Mouse (Mus musculus) layer of hippocampus, adult 18-20 months (tissue): ENCODE measurements around the gene Ehbp1. TPM values are rescaled to one million over a fixed set of nuclear protein-coding genes. Genes with fewer than 3 reads are reported as not detected.

ENCODE experiments used
- DNase-seq, 2 experiments: peaks; one replicate each; pipeline ENCODE4 v3.0.0; 2022; ENCODE audit warnings: low spot score in 2 of 2
- total RNA-seq, 2 experiments: library from RNA; stranded (reverse); gene quantifications; 2 replicates each; pipeline ENCODE4 v1.2.3; 2021

The Ehbp1 gene
- total RNA-seq, 2 experiments from 2014 or later: 42.8 to 45.5 TPM

DNA sequence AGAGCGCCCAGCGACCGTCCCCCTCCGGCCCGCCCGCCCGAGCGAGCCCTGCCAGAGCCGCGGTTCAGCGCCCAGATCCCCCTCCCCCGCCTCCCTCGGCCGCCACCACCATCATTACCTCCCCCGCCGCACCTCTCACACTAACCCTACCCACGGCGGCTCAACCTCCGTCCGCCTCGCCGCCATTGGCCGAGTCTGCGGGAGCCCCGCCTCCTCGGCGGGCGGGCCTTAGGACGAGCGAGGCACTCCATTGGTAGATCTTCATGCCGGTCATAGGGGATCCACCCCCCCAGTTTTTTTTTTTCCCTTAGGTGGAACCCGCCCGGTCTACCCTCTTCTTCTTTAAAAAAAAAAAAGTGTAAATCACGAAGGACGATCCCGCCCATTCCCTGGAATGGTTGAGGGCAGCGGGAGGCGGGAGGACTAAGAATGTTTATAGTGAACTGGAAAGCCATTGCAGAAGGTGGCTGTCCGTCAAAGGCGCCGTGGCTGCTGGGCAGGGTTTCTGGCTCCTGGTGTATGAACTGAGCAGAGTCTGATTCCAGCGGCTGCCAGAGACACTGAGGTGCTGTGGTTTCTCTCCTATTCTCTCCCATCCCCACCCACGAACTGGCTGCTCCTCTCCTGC, 55.1 kb downstream of the Ehbp1 start:
- peak; percentile 91 to 99 for DNase-seq

GRCm38 (mm10) chr11:22286371-22286872, 55.7 kb downstream of the Ehbp1 start:
- peak; percentile 31 to 40 for DNase-seq

DNA sequence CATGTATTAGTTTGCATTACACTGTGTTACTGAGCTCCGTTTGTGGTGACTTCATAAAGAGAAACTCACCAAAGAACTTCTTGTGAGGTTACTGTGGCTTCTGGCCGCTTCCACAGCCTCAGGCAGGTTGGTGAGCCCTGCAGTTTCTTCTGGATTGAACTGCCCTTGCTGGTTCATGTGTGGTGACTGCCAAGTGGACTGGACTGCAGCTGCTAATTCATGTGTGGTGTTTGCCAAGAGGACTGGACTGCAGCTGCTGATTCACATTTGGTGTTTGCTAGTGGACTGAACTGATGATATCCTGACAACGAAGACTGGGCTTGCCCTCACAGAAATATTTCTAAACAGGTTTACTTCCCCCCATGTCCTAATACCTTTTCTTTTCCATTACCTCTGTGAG, 65.4 kb downstream of the Ehbp1 start:
- DNase-seq: no peak

- DNase-seq: no peak
Observed at GRCm38 (mm10) chr11:22274144-22274543, 67.9 kb downstream of the Ehbp1 start.

GRCm38 (mm10) chr11:22273378-22273777, 68.7 kb downstream of the Ehbp1 start:
- DNase-seq: no peak

DNA sequence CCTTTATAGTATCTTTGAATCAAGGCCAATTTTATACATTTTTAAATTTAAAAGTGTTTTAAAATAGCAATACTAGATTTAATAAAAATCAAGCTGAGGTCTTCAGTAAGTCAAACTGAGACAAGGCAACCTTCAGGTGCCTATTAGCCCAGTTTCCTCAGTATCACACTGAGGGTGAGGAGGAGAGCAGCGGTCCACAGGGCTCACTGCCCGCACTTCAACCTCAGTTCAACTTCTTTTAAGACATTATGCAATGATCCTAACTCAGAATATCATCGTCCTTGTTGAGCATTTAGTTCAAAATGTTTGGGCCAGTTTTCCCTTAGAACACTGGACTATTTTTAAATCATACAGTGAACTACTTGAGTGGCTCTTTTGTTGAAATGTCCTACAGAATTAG, 70.2 kb downstream of the Ehbp1 start:
- DNase-seq: no peak

DNA sequence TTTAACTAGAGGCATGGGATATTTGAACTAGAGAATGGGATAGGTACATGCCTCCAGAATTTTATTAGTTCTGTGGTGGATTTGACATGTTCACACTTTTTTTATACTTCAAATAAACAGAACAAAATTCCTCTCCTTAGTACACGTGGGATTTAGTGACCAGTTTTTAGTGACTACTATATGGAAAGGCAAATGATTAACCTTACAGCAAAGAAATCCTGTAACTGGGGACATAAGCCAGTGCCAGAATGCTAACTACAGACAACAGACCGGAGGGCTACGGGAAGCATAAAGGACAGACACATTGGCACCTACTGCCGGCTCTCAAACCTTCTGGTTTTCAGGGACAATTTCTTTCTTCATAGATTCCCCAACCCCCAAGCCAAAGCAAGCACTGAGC, 72.4 kb downstream of the Ehbp1 start:
- DNase-seq: no peak

DNA sequence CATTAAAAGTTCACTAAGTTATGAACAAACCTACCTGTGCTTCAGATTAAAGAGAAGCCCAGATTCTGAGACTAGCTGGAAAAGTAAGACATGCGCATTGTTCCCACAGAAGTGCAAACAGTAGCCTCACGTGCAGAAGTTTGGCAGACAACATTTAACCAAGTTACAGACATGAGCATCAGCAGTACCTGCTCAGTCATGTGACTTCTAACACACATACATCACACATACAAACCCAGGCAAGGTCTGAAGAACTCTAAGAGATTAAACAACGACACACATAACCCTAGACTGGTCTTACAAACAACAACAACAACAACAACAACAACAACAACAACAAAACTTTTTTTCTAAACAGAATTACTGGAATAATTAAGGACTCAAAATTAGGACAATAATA, 72.9 kb downstream of the Ehbp1 start:
- no peak for DNase-seq

DNA sequence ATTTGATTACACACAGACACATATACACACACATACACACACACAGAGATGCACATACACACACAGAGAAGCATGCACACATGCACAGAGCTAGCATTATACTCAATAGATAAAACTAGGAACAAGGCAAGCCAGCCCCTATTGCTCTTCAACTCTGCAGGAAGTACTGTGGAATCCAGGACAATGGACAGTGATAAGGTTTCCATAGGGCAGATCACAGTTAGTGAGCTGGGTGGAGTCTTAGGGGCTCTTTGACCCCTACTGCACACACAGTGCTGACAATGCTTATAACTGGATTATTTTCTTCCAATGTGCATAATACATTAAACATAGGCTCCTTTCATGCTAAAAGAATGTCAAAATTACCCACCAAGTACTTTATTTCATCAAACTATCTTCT, 75.1 kb downstream of the Ehbp1 start:
- DNase-seq: no peak

- no peak for DNase-seq
Observed at GRCm38 (mm10) chr11:22255418-22255817, 86.7 kb downstream of the Ehbp1 start.

DNA sequence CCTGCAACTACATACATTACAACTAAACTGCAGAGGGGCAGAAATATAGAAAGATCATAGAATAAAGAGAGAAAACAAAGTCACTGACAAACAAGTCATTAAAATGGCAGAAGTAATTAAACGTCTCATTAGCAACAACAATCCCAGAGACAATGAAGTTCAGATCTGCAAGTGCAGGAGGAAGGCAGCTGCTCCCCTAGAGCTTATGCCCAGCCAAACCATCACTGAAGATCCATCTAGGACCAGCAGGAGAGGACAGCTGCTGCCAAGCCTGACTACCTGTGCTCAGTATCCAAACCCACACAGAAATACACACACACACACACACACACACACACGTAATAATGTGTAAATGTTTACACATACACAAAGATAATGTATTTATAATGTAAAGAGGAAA, 92.7 kb downstream of the Ehbp1 start:
- no peak for DNase-seq

GRCm38 (mm10) chr11:22247736-22248135, 94.4 kb downstream of the Ehbp1 start:
- DNase-seq: no peak

GRCm38 (mm10) chr11:22247069-22247468, 95.0 kb downstream of the Ehbp1 start:
- no peak for DNase-seq

GRCm38 (mm10) chr11:22235558-22235957, 106.5 kb downstream of the Ehbp1 start:
- DNase-seq: no peak

GRCm38 (mm10) chr11:22234739-22235138, 107.4 kb downstream of the Ehbp1 start:
- peak in 1 of 2 experiments; percentile 11 for DNase-seq

GRCm38 (mm10) chr11:22230906-22231305, 111.2 kb downstream of the Ehbp1 start:
- DNase-seq: no peak

- peak in 1 of 2 experiments; percentile 52 for DNase-seq
Observed at GRCm38 (mm10) chr11:22225619-22226018, 116.5 kb downstream of the Ehbp1 start.

DNA sequence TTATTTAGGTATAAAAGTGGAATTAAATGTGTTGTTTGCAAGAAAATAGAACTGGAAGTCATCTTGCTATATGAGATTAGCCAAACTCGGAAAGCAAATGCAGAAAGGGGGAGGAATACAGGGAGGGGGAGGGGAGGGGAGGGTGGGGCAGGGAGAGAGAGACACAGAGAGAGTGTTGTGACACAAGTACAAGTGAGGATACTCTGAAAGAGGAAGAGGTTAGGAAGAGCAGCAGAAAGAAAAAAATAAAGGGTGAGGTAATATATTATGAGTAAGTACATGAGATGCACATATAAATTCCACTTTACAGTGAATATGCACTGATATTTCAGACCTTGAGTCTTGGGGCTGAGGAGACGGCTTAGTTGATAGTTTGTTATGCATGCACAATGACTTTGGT, 123.9 kb downstream of the Ehbp1 start:
- no peak for DNase-seq

- no peak for DNase-seq
Observed at GRCm38 (mm10) chr11:22216941-22217340, 125.2 kb downstream of the Ehbp1 start.

GRCm38 (mm10) chr11:22206611-22207010, 135.5 kb downstream of the Ehbp1 start:
- peak in 1 of 2 experiments; percentile 48 for DNase-seq

DNA sequence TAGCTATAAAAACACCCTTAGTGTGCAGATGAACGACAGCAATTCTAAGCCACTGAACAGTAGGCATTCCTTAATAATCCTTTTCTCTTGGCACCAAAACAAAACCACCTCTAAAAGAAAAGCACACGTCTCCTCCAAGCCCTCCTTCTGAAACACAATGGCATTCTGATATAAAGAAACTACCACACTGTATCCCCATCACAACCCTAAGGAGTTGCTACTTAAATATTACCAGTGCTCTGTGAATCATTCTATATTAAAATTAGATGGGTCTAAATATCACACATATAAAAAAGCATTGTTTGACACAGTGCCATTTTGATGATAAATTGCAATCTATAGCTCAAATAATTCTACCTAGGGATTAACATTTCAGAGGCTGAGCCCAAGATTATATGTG, 135.9 kb downstream of the Ehbp1 start:
- DNase-seq: no peak

- DNase-seq: no peak
Observed at GRCm38 (mm10) chr11:22203413-22203812, 138.7 kb downstream of the Ehbp1 start.

GRCm38 (mm10) chr11:22201125-22201524, 141.0 kb downstream of the Ehbp1 start:
- DNase-seq: no peak
